Mouse (Mus musculus): ENCODE measurements at regions not wholly inside any gene's neighbourhood (a gene's known extent, or its start where the extent isn't known, plus 50 kb on each side); places are given as distances from the start of the nearest gene placed in this dataset.

- DNase-seq (ENCODE audit: low spot score in 2 of 2), result peak; percentile 55 to 76
- intact Hi-C loops (cut with DNase I), result no loop called here
These were observed 68.0 kb upstream of the Rbm24 start for GRCm38 (mm10) chr13:46350075-46350747.

GRCm38 (mm10) chr13:46355306-46355705, 62.9 kb upstream of the Rbm24 start:
- intact Hi-C loops (cut with DNase I), result no loop called here

GRCm38 (mm10) chr13:46355975-46356374, 62.3 kb upstream of the Rbm24 start:
- intact Hi-C loops (cut with DNase I), result no loop called here
- no peak for DNase-seq (ENCODE audit: low spot score in 2 of 2)

More at GRCm38 (mm10) chr13:46355306-46355705, 62.9 kb upstream of the Rbm24 start:
- no peak for DNase-seq (ENCODE audit: low spot score in 2 of 2)

- intact Hi-C loops (cut with DNase I), result no loop called here
These were observed 61.2 kb upstream of the Rbm24 start for GRCm38 (mm10) chr13:46357037-46357436.

GRCm38 (mm10) chr13:46360495-46361120, 57.6 kb upstream of the Rbm24 start:
- no peak for DNase-seq (ENCODE audit: low spot score in 2 of 2)
- intact Hi-C loops (cut with DNase I), result no loop called here

More at GRCm38 (mm10) chr13:46357037-46357436, 61.2 kb upstream of the Rbm24 start:
- no peak for DNase-seq (ENCODE audit: low spot score in 2 of 2)

GRCm38 (mm10) chr13:46363456-46364201, 54.6 kb upstream of the Rbm24 start:
- intact Hi-C loops (cut with DNase I), result loop anchor here (1.0 to 2.0 kb wide), 3 partner anchors 16 to 99 kb away; partner anchors contain the start of gene Rbm24
- DNase-seq (ENCODE audit: low spot score in 2 of 2), result peak; percentile 39 to 86

- intact Hi-C loops (cut with DNase I), result no loop called here
- DNase-seq (ENCODE audit: low spot score in 2 of 2), result no peak
These were observed 53.9 kb upstream of the Rbm24 start for GRCm38 (mm10) chr13:46364202-46364912.

GRCm38 (mm10) chr13:46365292-46365691, 52.9 kb upstream of the Rbm24 start:
- DNase-seq (ENCODE audit: low spot score in 2 of 2), result no peak
- intact Hi-C loops (cut with DNase I), result no loop called here
